Mouse (Mus musculus) lung, embryonic 16.5 days (tissue): ENCODE measurements around the gene Pkm. TPM values are rescaled to one million over a fixed set of nuclear protein-coding genes. Genes with fewer than 3 reads are reported as not detected.

Experiments used
- ATAC-seq: fragments of 200-750 bp; cut with Nextera tagmentation; 2 replicates; pipeline ENCODE4 v1.8.0; 2017; ENCODE audit warnings: low read depth, mild to moderate bottlenecking, moderate library complexity
- H3K27ac ChIP-seq: fragments of 300-500 bp; sonication (generic); 2 replicates; pipeline ENCODE4 v1.5.1; 2014; ENCODE audit warnings: mild to moderate bottlenecking, control low read depth, low read length
- H3K27me3 ChIP-seq: fragments of 300-500 bp; sonication (generic); 2 replicates; pipeline ENCODE4 v1.6.1; 2014; ENCODE audit warnings: low read depth, low read length, mixed read lengths; ENCODE audit not compliant: control insufficient read depth, insufficient read depth
- H3K36me3 ChIP-seq: fragments of 300-500 bp; sonication (generic); 2 replicates; pipeline ENCODE4 v1.6.1; 2014; ENCODE audit warnings: low read length; ENCODE audit not compliant: control insufficient read depth, insufficient read depth
- H3K4me1 ChIP-seq: fragments of 300-500 bp; sonication (generic); replicated peaks from 2 replicates; pipeline ENCODE4 v1.6.1; 2014; ENCODE audit warnings: low read length, mixed read lengths; ENCODE audit not compliant: control insufficient read depth, insufficient read depth
- H3K4me2 ChIP-seq: fragments of 300-500 bp; sonication (generic); 2 replicates; pipeline ENCODE4 v1.6.1; 2014; ENCODE audit warnings: low read depth, low read length, control low read depth
- H3K4me3 ChIP-seq: fragments of 300-500 bp; sonication (generic); 2 replicates; pipeline ENCODE4 v1.5.1; 2014; ENCODE audit warnings: mild to moderate bottlenecking, low read length, control low read depth
- H3K9ac ChIP-seq: fragments of 300-500 bp; sonication (generic); 2 replicates; pipeline ENCODE4 v1.6.1; 2014; ENCODE audit warnings: low read length, control low read depth
- H3K9me3 ChIP-seq: fragments of 300-500 bp; sonication (generic); 2 replicates; pipeline ENCODE4 v1.6.1; 2016; ENCODE audit warnings: low read length; ENCODE audit not compliant: control insufficient read depth
- WGBS: fragments of 180-500 bp; shearing (Covaris S2); extraction: QIAGEN DNeasy Blood & Tissue Kit; methylation state at CpG from one replicate; pipeline ENCODE4 v1.1.7; 2014; 5-methylcytosine and 5-hydroxymethylcytosine counted together
- polyA plus RNA-seq: library from polyadenylated mRNA; unstranded; fragments of >200 nt; fragmentation: Nextera tagmentation; extraction: Ambion mirVana; gene quantifications from 2 replicates; pipeline ENCODE4 v1.2.1, GENCODE M21; 2015

Pkm gene
- polyA plus RNA-seq, result 1,125 and 1,193 TPM in 2 replicates

DNA sequence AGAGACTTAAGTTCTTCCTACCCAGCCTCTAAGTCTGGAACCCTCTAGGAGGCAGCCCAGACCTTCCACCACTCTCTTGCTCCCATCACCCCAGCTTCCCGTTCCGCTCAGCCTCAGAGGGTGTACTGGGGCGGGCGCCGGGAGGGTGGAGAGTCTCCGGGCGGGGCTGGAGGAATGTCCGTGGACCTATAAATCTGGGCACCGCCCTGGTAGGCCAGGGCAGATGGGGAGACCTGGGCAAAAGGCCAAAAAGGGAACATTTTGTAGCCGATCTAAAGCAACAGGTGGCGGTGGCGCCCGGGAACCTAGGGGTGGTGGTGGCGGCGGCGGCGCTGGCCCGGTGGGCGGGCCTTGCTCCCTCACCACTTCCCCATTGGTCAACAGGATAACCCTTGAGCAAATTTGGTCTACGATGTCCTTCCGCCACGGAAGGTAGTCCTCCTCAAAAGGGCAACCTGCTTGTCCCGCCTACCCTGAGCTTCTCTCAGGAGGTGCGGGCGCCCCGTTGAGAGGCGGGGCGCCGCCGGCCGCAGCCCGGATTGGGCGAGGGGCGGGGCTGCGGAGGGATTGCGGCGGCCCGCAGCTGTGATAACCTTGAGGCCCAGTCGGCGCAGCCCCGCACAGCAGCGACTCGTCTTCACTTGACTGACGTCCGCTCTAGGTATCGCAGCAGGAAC, at the start of gene Pkm:
Gene Pkm (plus strand): TSS at position 411 of the 677 bp plus-strand sequence.
- under 1% methylated on average over 44 of the region's 46 CpGs for WGBS
- Histone ChIP-seq H3K27me3 (no peaks in the 10 kb centered on the region), H3K4me1 (peaks cover 34% of the 10 kb centered on the region), H3K4me2 (peak within 1 kb of the TSS; percentile 79), H3K4me3 (peak within 1 kb of the TSS; percentile 93), H3K9me3 (no peaks in the 10 kb centered on the region), H3K27ac (peak within 1 kb of the TSS; percentile 97), H3K36me3 (no peaks in the 10 kb centered on the region), H3K9ac (peak within 1 kb of the TSS; percentile 88)
- ATAC-seq, result peak; percentile 92

DNA sequence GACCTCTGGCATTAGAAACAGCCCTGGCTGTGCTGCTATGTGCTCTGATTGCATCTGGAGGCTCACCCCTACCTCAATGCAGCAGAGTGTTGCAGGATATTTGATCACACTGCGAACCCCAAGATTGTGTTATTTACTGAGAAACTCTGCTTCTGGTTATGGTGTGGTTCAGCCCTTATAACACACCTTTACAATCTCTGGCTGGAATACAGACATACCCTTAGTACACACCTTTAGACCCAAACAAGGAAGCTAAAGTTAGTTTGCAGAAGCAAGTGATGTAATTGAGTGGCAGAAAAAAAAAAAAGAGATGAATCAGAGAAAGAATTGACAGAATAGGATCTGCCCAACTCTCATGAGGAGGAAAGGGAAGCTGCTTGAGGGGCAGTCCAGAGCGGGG, 45.2 kb upstream of the Pkm start:
- H3K4me2 ChIP-seq, result no peak overlapping the region
- no peak for ATAC-seq
- no peak overlapping the region for H3K9ac ChIP-seq
- no peaks in the 10 kb centered on the region for H3K9me3 ChIP-seq
- no peak overlapping the region for H3K27ac ChIP-seq
- H3K36me3 ChIP-seq, result no peaks in the 10 kb centered on the region
- no peaks in the 10 kb centered on the region for H3K27me3 ChIP-seq
- no peak overlapping the region for H3K4me3 ChIP-seq
- H3K4me1 ChIP-seq, result no peaks in the 10 kb centered on the region
- WGBS, result 83% methylated on average over 2 of the region's 2 CpGs

DNA sequence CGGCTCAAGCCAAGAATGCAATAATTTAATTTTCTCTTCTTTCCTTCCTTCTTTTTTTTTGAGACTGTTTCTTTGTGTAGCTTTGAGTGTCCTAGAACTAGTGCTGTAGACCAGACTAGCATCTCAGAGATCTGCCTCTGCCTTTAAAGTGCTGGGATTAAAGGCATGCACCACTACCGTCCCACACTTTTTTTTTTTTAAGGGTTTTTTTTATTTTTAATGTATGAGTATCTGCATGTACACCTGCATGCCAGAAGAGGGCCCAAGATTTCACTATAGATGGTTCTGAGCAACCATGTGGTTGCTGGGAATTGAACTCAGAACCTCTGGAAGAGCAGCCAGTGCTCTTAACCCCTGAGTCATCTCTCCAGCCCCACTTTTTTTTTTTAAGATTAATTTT, 40.4 kb upstream of the Pkm start:
- ATAC-seq, result no peak
- Histone ChIP-seq H3K9ac (no peak overlapping the region), H3K27me3 (no peaks in the 10 kb centered on the region), H3K4me2 (no peak overlapping the region), H3K36me3 (no peaks in the 10 kb centered on the region), H3K9me3 (no peaks in the 10 kb centered on the region), H3K4me3 (no peak overlapping the region), H3K4me1 (peaks cover 4% of the 10 kb centered on the region; the same call in 1 of the 2 replicates), H3K27ac (no peak overlapping the region)
- WGBS, result 81% methylated on average over 2 of the region's 2 CpGs

DNA sequence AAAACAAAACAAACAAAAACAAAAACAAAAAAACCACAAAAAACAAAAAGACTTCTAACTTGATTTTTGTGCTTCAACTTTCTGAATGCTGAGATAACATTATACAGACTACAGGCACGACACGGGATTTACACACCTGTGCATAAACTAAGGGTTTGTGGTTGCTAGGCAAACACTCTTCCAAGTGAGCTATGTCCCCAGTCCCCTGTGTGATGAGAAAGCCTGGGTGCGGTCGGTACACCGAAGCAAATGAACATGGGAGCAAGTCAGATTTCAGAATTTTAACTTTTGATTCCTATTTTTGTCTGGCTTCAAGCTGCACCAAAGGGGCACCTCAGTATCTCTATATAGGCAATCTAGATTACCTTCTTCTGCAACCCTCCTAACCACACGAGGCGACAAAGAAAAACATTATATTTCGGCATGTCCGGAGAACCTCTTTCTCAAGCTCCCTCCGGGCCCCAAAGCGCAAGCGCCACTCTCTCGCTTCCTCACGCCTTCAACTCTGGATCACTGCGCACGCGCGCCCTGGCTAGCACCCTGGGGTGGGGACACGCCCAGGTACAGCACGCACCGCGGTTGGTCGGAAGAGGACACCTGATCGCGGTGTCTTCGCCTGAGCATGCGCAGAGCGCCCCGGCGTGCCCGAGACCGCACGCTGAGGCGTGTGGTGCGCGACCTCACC, 39.4 kb upstream of the Pkm start, which contains the start of gene Parp6:
Gene Parp6 (plus strand): TSS at position 663 of the 685 bp plus-strand sequence.
- under 1% methylated on average over 35 of the region's 36 CpGs for WGBS

DNA sequence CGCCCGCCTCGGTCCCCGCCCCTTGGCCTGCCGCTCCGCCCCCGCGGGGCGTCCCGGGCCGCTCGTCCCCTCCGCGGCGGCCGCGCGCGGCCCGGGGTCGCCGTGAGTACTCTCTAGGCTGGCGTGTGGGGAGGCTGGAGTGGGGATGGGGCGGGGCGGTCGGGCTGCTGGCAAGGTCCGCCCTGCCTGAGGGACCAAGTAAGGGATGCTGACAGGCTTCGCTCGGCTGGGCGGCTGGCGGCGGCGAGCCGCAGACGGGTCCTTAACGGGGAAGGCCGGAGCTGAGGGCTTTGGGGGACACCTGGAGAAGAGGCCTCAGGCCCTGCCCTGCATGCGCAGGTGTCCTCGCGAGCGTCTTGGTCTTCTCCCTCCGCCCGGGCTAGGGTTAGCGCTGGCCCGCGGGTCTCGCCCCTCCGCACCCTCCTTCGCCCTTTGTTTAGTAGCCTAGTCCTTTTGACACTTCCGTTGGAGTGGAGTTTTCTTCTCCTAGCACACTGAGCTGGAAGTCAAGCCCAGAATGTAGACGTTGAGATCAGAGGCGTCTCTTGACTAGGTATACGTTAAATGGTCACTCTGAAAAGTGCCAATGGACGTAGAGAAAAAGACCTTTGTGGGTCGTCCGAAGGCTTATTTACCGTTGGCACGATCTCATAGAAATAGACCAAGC, 38.7 kb upstream of the Pkm start:
- WGBS, result under 1% methylated on average over 44 of the region's 58 CpGs

More for the DNA sequence above, 39.4 kb upstream of the Pkm start, which contains the start of gene Parp6:
- ATAC-seq, result peak; percentile 100
- Histone ChIP-seq H3K4me3 (peak within 1 kb of the TSS; percentile 89), H3K9ac (peak within 1 kb of the TSS; percentile 92), H3K36me3 (no peaks in the 10 kb centered on the region), H3K27me3 (no peaks in the 10 kb centered on the region), H3K4me1 (peaks cover 4% of the 10 kb centered on the region; the same call in 1 of the 2 replicates), H3K4me2 (peak within 1 kb of the TSS; percentile 66), H3K27ac (peak within 1 kb of the TSS; percentile 97), H3K9me3 (no peaks in the 10 kb centered on the region)

DNA sequence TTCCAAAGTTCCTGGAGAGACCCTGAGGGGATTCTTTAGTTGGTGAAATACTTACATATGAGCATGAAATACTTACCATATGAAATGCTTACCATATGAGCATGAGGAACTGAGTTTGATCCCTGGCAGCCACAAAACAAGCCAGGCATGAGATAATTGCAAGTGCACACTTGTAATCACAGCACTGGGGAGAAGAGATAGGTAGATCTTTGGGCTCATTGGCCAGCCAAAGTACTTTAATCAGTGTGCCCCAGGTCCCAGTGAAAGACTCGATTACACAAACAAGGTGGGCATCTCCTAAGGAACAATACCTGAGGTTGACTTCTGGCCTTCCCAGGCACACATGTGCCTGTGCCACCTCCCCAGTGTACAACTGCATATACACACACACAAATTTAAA, 17.8 kb upstream of the Pkm start:
- H3K27me3 ChIP-seq, result no peaks in the 10 kb centered on the region
- no peak overlapping the region for H3K27ac ChIP-seq
- no peaks in the 10 kb centered on the region for H3K9me3 ChIP-seq
- H3K9ac ChIP-seq, result no peak overlapping the region
- no peak overlapping the region for H3K4me2 ChIP-seq
- peaks cover 39% of the 10 kb centered on the region for H3K36me3 ChIP-seq
- WGBS, result 92% methylated on average over 1 of the region's 1 CpGs
- no peak for ATAC-seq
- no peaks in the 10 kb centered on the region for H3K4me1 ChIP-seq
- no peak overlapping the region for H3K4me3 ChIP-seq

More for the DNA sequence above, 38.7 kb upstream of the Pkm start:
- H3K27ac ChIP-seq, result peak overlapping the region; percentile 97
- peak overlapping the region; percentile 89 for H3K4me3 ChIP-seq
- peak overlapping the region; percentile 66 for H3K4me2 ChIP-seq
- H3K9me3 ChIP-seq, result no peaks in the 10 kb centered on the region
- H3K27me3 ChIP-seq, result no peaks in the 10 kb centered on the region
- H3K9ac ChIP-seq, result peak overlapping the region; percentile 92
- peaks cover 4% of the 10 kb centered on the region; the same call in 1 of the 2 replicates for H3K4me1 ChIP-seq
- ATAC-seq, result peak; percentile 36; the same call in 1 of the 2 replicates
- peaks cover 2% of the 10 kb centered on the region; the same call in 1 of the 2 replicates for H3K36me3 ChIP-seq

DNA sequence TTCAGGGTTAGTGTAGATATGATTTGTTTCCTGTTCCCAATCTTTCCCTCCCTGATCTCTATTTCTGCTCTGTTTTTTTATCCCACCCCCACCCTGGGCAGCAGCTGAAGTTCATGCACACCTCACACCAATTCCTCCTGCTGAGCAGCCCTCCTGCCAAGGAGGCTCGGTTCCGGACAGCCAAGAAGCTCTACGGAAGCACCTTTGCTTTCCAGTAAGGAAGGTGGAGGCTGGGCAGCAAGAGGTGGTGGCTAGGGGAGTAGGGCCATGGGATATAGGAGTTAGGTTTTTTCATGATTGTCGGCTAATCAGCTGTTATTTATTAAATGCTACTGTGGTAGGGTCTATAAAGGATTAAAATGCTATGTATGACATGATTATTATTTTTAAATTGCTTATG, 16.2 kb upstream of the Pkm start:
- no peaks in the 10 kb centered on the region for H3K9me3 ChIP-seq
- H3K27me3 ChIP-seq, result no peaks in the 10 kb centered on the region
- no peaks in the 10 kb centered on the region for H3K4me1 ChIP-seq
- no peak for ATAC-seq
- H3K9ac ChIP-seq, result no peak overlapping the region
- H3K36me3 ChIP-seq, result peaks cover 31% of the 10 kb centered on the region
- H3K4me2 ChIP-seq, result no peak overlapping the region
- H3K27ac ChIP-seq, result no peak overlapping the region
- no peak overlapping the region for H3K4me3 ChIP-seq
- WGBS, result 94% methylated on average over 4 of the region's 4 CpGs

DNA sequence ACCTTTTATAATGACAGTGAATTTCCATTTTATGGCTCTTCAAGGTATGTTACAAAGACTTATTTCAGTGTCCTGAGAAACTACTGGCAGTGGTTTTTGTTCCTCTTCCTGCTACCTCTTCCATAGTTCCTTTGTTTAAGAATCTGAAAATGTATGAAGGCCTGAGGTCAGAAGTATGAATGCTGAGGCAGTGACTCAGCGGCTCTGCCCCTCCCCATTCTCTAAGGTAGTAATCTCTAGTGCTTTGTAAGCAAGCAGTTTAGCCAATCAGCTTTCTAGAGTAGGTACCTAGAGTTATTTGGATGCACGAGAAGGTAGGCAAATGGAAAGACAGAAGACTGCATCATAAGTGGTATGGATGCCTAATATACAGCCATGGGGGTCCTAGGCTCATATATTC, 14.8 kb upstream of the Pkm start:
- Histone ChIP-seq H3K27ac (no peak overlapping the region), H3K9me3 (no peaks in the 10 kb centered on the region), H3K4me3 (no peak overlapping the region), H3K4me1 (no peaks in the 10 kb centered on the region), H3K27me3 (no peaks in the 10 kb centered on the region), H3K4me2 (no peak overlapping the region), H3K36me3 (peaks cover 22% of the 10 kb centered on the region), H3K9ac (no peak overlapping the region)
- no peak for ATAC-seq
- WGBS, result 70% methylated on average over 2 of the region's 2 CpGs

DNA sequence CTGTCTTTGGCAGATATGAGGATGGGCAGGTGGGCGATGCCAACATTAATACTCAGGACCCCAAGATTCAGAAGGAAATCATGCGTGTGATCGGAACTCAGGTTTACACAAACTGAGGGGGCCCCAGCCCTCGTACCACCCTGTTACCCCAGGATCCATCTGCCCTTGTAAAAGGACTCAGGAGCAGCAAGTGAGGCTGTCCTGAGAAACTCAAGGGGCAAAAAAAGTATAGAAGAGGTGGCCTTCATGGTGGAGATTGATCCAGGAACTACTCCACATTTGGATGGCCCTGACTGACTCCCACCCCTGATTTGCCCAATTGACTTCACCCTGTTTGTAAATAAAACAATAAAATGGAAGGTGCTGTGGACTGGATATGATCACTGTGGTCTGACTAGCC, 6.3 kb upstream of the Pkm start:
- Histone ChIP-seq H3K9ac (no peak overlapping the region), H3K27ac (no peak overlapping the region), H3K9me3 (no peaks in the 10 kb centered on the region), H3K36me3 (peaks cover 18% of the 10 kb centered on the region), H3K4me3 (no peak overlapping the region), H3K27me3 (no peaks in the 10 kb centered on the region), H3K4me2 (no peak overlapping the region), H3K4me1 (no peaks in the 10 kb centered on the region)
- WGBS, result 94% methylated on average over 4 of the region's 4 CpGs
- no peak for ATAC-seq
